Mouse (Mus musculus) myocyte (in vitro differentiated cells): ENCODE results near the gene Tigar. TPM values are rescaled to one million over a fixed set of nuclear protein-coding genes. Genes with fewer than 3 reads are reported as not detected.

Experiments used
- H3K27me3 ChIP-seq: one replicate; pipeline ENCODE4 v1.6.1; 2011; ENCODE audit not compliant: control insufficient read depth, insufficient read depth, insufficient read length
- H3K36me3 ChIP-seq: one replicate; pipeline ENCODE4 v1.6.1; 2011; ENCODE audit not compliant: control insufficient read depth, insufficient read depth
- H3K4me2 ChIP-seq: one replicate; pipeline ENCODE4 v1.6.1; 2011; ENCODE audit warnings: low read depth, control low read depth
- H3K4me3 ChIP-seq: one replicate; pipeline ENCODE4 v1.5.1; 2011; ENCODE audit warnings: mild to moderate bottlenecking, control low read depth, moderate library complexity
- H3K79me2 ChIP-seq: one replicate; pipeline ENCODE4 v1.6.1; 2011; ENCODE audit not compliant: control insufficient read depth, insufficient read depth
- H3ac ChIP-seq: one replicate; pipeline ENCODE4 v1.6.1; 2011; ENCODE audit not compliant: control insufficient read depth, insufficient read length
- CEBPB ChIP-seq: IDR thresholded peaks from 2 replicates; pipeline ENCODE4 v1.6.1; 2011; ENCODE audit warnings: mild to moderate bottlenecking, moderate library complexity; ENCODE audit not compliant: poor library complexity, insufficient read depth, severe bottlenecking
- E2F4 ChIP-seq: IDR thresholded peaks from one replicate; pipeline ENCODE4 v1.6.1; 2011; ENCODE audit warnings: mild to moderate bottlenecking, control low read depth, moderate library complexity; ENCODE audit not compliant: insufficient read depth
- MAX ChIP-seq: IDR thresholded peaks from one replicate; pipeline ENCODE4 v1.6.1; 2011; ENCODE audit warnings: low read depth, mild to moderate bottlenecking, control low read depth
- MYOG ChIP-seq, 3 experiments: IDR thresholded peaks; one replicate each; pipeline ENCODE4 v1.6.1; 2011; ENCODE audit warnings: control low read depth in 2 of 3, low read depth in 2 of 3, mild to moderate bottlenecking in 2 of 3; ENCODE audit not compliant: insufficient read length in 2 of 3, control insufficient read depth in 1 of 3, insufficient read depth in 1 of 3
- POLR2A ChIP-seq: IDR thresholded peaks from one replicate; pipeline ENCODE4 v1.6.1; 2011; ENCODE audit warnings: low read depth, mild to moderate bottlenecking, control low read depth, moderate library complexity; ENCODE audit not compliant: insufficient read length
- POLR2AphosphoS2 ChIP-seq: IDR thresholded peaks from one replicate; pipeline ENCODE4 v1.6.1; 2011; ENCODE audit warnings: low read depth, control low read depth; ENCODE audit not compliant: insufficient read length
- REST ChIP-seq: IDR thresholded peaks from one replicate; pipeline ENCODE4 v1.6.1; 2011; ENCODE audit warnings: mild to moderate bottlenecking, control low read depth, moderate library complexity; ENCODE audit not compliant: insufficient read depth, insufficient read length
- TCF12 ChIP-seq: IDR thresholded peaks from one replicate; pipeline ENCODE4 v1.6.1; 2011; ENCODE audit warnings: mild to moderate bottlenecking, control low read depth; ENCODE audit not compliant: poor library complexity, insufficient read depth, severe bottlenecking
- TCF3 ChIP-seq: IDR thresholded peaks from one replicate; pipeline ENCODE4 v1.6.1; 2011; ENCODE audit warnings: low read depth, control low read depth; ENCODE audit not compliant: insufficient read length
- USF1 ChIP-seq: IDR thresholded peaks from one replicate; pipeline ENCODE4 v1.6.1; 2011; ENCODE audit warnings: low read depth, mild to moderate bottlenecking, control low read depth, moderate library complexity
- polyA plus RNA-seq: library from polyadenylated mRNA; unstranded; fragments of >200 nt; fragmentation: generic; extraction: Trizol; gene quantifications from one replicate; pipeline ENCODE4 v1.2.1, GENCODE M21; 2012; ENCODE audit warnings: missing spikeins

The Tigar gene
- polyA plus RNA-seq, 1 experiment = 4.7 TPM

- Histone ChIP-seq H3K27me3 (peaks cover 53% of the 10 kb centered on the region), H3ac (peak overlapping the region; percentile 1), H3K4me2 (peak overlapping the region; percentile 84), H3K79me2 (no peaks in the 10 kb centered on the region), H3K4me3 (peak overlapping the region; percentile 73), H3K36me3 (no peaks in the 10 kb centered on the region)
- TF ChIP-seq MYOG (IDR thresholded peaks at IDR 0.05; ENCODE audit: control insufficient read depth in 1 of 3, insufficient read depth in 1 of 3, insufficient read length in 2 of 3, low read depth in 2 of 3) = no peak
- TF ChIP-seq POLR2A = peak; percentile 2
These were observed 40.7 kb upstream of the Tigar start for GRCm38 (mm10) chr6:127149944-127150662.

GRCm38 (mm10) chr6:127149303-127149943 lies 40.1 kb upstream of the Tigar start:
- peak overlapping the region; percentile 73 for H3K4me3 ChIP-seq
- no peaks in the 10 kb centered on the region for H3K36me3 ChIP-seq
- H3K79me2 ChIP-seq = no peaks in the 10 kb centered on the region
- peak overlapping the region; percentile 84 for H3K4me2 ChIP-seq
- H3K27me3 ChIP-seq = peaks cover 47% of the 10 kb centered on the region
- TF ChIP-seq POLR2A = peak; percentile 10
- TF ChIP-seq USF1 = no peak
- peak overlapping the region; percentile 1 for H3ac ChIP-seq

GRCm38 (mm10) chr6:127148526-127149302 lies 39.4 kb upstream of the Tigar start:
- H3ac ChIP-seq = peak overlapping the region; percentile 1
- H3K36me3 ChIP-seq = no peaks in the 10 kb centered on the region
- peak overlapping the region; percentile 84 for H3K4me2 ChIP-seq
- H3K79me2 ChIP-seq = no peaks in the 10 kb centered on the region
- peaks cover 40% of the 10 kb centered on the region for H3K27me3 ChIP-seq
- TF ChIP-seq E2F4 (no peak), USF1 (no peak), CEBPB (no peak), TCF12 (no peak), POLR2A (no peak)
- H3K4me3 ChIP-seq = peak overlapping the region; percentile 73

- no peaks in the 10 kb centered on the region for H3K36me3 ChIP-seq
These were observed 38.3 kb upstream of the Tigar start for GRCm38 (mm10) chr6:127147665-127148064.

GRCm38 (mm10) chr6:127146322-127146947 lies 37.1 kb upstream of the Tigar start:
- Histone ChIP-seq H3K4me2 (no peak overlapping the region), H3K36me3 (no peaks in the 10 kb centered on the region)

More at GRCm38 (mm10) chr6:127147665-127148064, 38.3 kb upstream of the Tigar start:
- TF ChIP-seq TCF3 (no peak), MYOG (IDR thresholded peaks at IDR 0.05; ENCODE audit: control insufficient read depth in 1 of 3, insufficient read depth in 1 of 3, insufficient read length in 2 of 3, low read depth in 2 of 3) (no peak), CEBPB (no peak), MAX (no peak), POLR2AphosphoS2 (no peak), REST (no peak)
- H3K4me3 ChIP-seq = no peak overlapping the region
- H3K27me3 ChIP-seq = peaks cover 31% of the 10 kb centered on the region
- no peak overlapping the region for H3ac ChIP-seq
- H3K4me2 ChIP-seq = no peak overlapping the region
- no peaks in the 10 kb centered on the region for H3K79me2 ChIP-seq

More at GRCm38 (mm10) chr6:127146322-127146947, 37.1 kb upstream of the Tigar start:
- Histone ChIP-seq H3ac (no peak overlapping the region), H3K27me3 (peaks cover 22% of the 10 kb centered on the region), H3K79me2 (no peaks in the 10 kb centered on the region), H3K4me3 (no peak overlapping the region)
- TF ChIP-seq CEBPB = no peak
- TF ChIP-seq MYOG (IDR thresholded peaks at IDR 0.05; ENCODE audit: control insufficient read depth in 1 of 3, insufficient read depth in 1 of 3, insufficient read length in 2 of 3, low read depth in 2 of 3) = no peak
- no peak for TF ChIP-seq USF1
- no peak for TF ChIP-seq POLR2A
- no peak for TF ChIP-seq MAX
